In the genomic region with DNA sequence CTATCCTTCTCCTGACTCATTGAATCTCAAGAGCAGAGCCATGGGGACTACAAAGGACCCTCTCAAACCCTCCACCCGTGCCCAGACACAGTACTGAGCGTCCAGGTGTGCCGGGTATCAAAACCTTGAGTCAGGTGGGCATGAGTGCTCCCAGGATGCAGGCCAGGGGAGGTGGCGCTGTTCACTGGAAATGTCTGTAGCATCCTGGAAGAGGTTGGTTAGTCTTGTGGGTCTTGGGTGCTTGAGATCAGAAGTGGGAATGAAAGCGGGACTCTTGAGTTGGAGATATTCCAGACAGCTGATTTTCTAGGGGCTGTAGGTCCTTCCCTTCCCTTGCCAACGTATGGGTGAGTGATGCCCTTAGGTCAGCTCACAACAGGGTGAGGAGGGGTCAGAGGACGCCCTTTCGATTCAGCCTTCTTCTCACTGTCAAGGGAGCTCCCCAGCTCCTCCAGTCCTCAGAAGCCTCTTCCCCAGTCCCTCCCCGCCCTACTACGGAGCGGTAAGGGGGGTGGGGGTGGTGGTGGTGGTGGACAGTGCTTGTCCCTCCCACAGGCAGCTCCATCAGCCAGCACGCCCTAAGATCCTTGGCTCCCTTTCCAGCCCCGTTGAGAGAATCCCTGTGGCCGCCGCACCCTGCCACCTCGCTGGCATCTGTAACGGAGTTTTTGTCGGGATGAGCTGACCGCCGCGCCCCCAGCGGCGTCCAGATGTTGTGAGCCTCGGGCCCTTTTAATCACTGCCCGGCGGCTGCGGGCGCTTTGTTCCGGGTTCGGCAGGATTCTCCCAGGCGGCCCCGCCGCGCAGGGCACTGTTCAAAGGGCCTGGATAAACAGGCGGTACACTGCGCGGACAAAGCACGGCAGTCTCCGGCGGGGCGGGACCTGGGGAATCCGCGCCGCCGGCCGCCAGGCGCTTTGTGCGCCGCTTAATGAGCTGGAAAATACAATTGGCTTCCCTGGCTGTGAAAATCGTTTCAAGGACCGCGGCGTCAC, we compare ENCODE assay signal across 9 mouse cellular contexts. TPM values are rescaled to one million over a fixed set of nuclear protein-coding genes. Genes with fewer than 3 reads are reported as not detected.
DNase-seq lines count a peak whose midpoint lies in the region; ATAC-seq and TF ChIP-seq lines count a peak whose summit lies in the region.
"Had no signal": no experiment of that assay in that cellular context is flagged by ENCODE, and none has a peak within 500 bp of the region (broad histone marks: within the 10 kb centered on the region; RNA-seq: fewer than 3 reads in every experiment).

No protein-coding gene starts in this region.

- intact Hi-C loops in gastrocnemius, adult 2 months (cut with DNase I) = no loop called here

- peaks cover 32% of the 10 kb centered on the region for H3K4me1 ChIP-seq in midbrain, embryonic 16.5 days (ENCODE audit: control insufficient read depth, insufficient read depth, low read length)

- TF ChIP-seq CTCF in gastrocnemius, adult 2 months (IDR thresholded peaks at IDR 0.05) = no peak

- ATAC-seq in granulocyte monocyte progenitor cell, adult 5-6 weeks (replicated peaks; ENCODE audit: poor library complexity, severe bottlenecking) = peak; percentile 41
- ATAC-seq in midbrain, embryonic 16.5 days = peak; percentile 70

- H3K4me2 ChIP-seq in midbrain, embryonic 16.5 days (ENCODE audit: low read length) = peak overlapping the region; percentile 88

- 2% methylated on average over 53 of the region's 53 CpGs for WGBS in midbrain, embryonic 16.5 days

- H3K27me3 ChIP-seq in midbrain, embryonic 16.5 days (ENCODE audit: control insufficient read depth, insufficient read depth, low read depth, low read length) = peaks cover 26% of the 10 kb centered on the region

- DNase-seq in gastrocnemius, adult 2 months = no peak
- DNase-seq in gastrocnemius, postnatal 25 days = no peak
- DNase-seq in adrenal gland, postnatal 25 days = peak; percentile 33
- DNase-seq in kidney, postnatal 4 days = peak; percentile 56 to 73
- no peak for DNase-seq in layer of hippocampus, adult 9-10 months (ENCODE audit: low spot score)
- DNase-seq in right cerebral cortex, postnatal 36 days (ENCODE audit: low spot score in 2 of 2) = no peak

- H3K4me3 ChIP-seq in gastrocnemius, adult 2 months = peak overlapping the region; percentile 65
- H3K4me3 ChIP-seq in midbrain, embryonic 16.5 days (ENCODE audit: low read depth, low read length) = peak overlapping the region; percentile 53

- H3K36me3 ChIP-seq in midbrain, embryonic 16.5 days (ENCODE audit: control insufficient read depth, insufficient read depth, low read length) = no peaks in the 10 kb centered on the region

- no peaks in the 10 kb centered on the region for H3K9me3 ChIP-seq in midbrain, embryonic 16.5 days (replicated peaks; ENCODE audit: control insufficient read depth, low read length, poor library complexity, severe bottlenecking)

- H3K9ac ChIP-seq in midbrain, embryonic 16.5 days (ENCODE audit: low read depth, low read length) = peak overlapping the region; percentile 79

- no peak overlapping the region for H3K27ac ChIP-seq in gastrocnemius, adult 2 months
- peak overlapping the region; percentile 81 for H3K27ac ChIP-seq in midbrain, embryonic 16.5 days (ENCODE audit: low read length)

RNA-seq across cellular contexts. Expression of a gene that starts 8.8 kb away (rescaled TPM):
- total RNA-seq in gastrocnemius, adult 2 months (2021) = not detected
- total RNA-seq in gastrocnemius, postnatal 25 days (2021) = not detected
- not detected in 2 replicates for total RNA-seq in adrenal gland, postnatal 25 days (2021)
- total RNA-seq in granulocyte monocyte progenitor cell, adult 5-6 weeks (2014; fragmentation: Nextera tagmentation) = not detected in 2 replicates
- total RNA-seq in granulocyte monocyte progenitor cell, adult 5-6 weeks (2017) = not detected in 2 replicates
- polyA plus RNA-seq in midbrain, embryonic 16.5 days (2015; fragmentation: Nextera tagmentation; extraction: Ambion mirVana) = 0.45 and 0.55 TPM in 2 replicates
- total RNA-seq: heart, postnatal 10 days had no signal

RNA-seq across cellular contexts. Expression of a gene that starts 21.2 kb away (rescaled TPM):
- total RNA-seq in gastrocnemius, adult 2 months (2021) = 10 to 100 TPM; 19.7 to 23.5 TPM
- 10 to 100 TPM; 16.4 TPM for total RNA-seq in gastrocnemius, postnatal 25 days (2021)
- 21.1 and 31.8 TPM in 2 replicates for total RNA-seq in adrenal gland, postnatal 25 days (2021)
- total RNA-seq in granulocyte monocyte progenitor cell, adult 5-6 weeks (2014; fragmentation: Nextera tagmentation) = 19.2 and 34.8 TPM in 2 replicates
- 36.3 and 40.4 TPM in 2 replicates for total RNA-seq in granulocyte monocyte progenitor cell, adult 5-6 weeks (2017)
- polyA plus RNA-seq in midbrain, embryonic 16.5 days (2015; fragmentation: Nextera tagmentation; extraction: Ambion mirVana) = 58.0 and 61.0 TPM in 2 replicates

RNA-seq across cellular contexts. Expression of a gene that starts 21.5 kb away (rescaled TPM):
- total RNA-seq in gastrocnemius, adult 2 months (2021) = 1 to 10 TPM; 8.4 to 8.6 TPM
- total RNA-seq in gastrocnemius, postnatal 25 days (2021) = 1 to 10 TPM; 7.1 to 8.5 TPM
- 24.5 and 26.2 TPM in 2 replicates for total RNA-seq in adrenal gland, postnatal 25 days (2021)
- 21.3 and 21.5 TPM in 2 replicates for total RNA-seq in granulocyte monocyte progenitor cell, adult 5-6 weeks (2014; fragmentation: Nextera tagmentation)
- 20.6 and 21.5 TPM in 2 replicates for total RNA-seq in granulocyte monocyte progenitor cell, adult 5-6 weeks (2017)
- 55.9 and 56.5 TPM in 2 replicates for polyA plus RNA-seq in midbrain, embryonic 16.5 days (2015; fragmentation: Nextera tagmentation; extraction: Ambion mirVana)

RNA-seq across cellular contexts. Expression of a gene that starts 24.6 kb away (rescaled TPM):
- total RNA-seq in gastrocnemius, adult 2 months (2021) = under 1 TPM in 1 of 2 experiments, not detected in 1; 0.20 TPM
- total RNA-seq in gastrocnemius, postnatal 25 days (2021) = not detected
- total RNA-seq in adrenal gland, postnatal 25 days (2021) = 5.8 and 6.1 TPM in 2 replicates
- total RNA-seq in granulocyte monocyte progenitor cell, adult 5-6 weeks (2014; fragmentation: Nextera tagmentation) = 0.67 TPM in 1 of 2 replicates, not detected in the other
- total RNA-seq in granulocyte monocyte progenitor cell, adult 5-6 weeks (2017) = not detected in 2 replicates
- 299 and 401 TPM in 2 replicates for polyA plus RNA-seq in midbrain, embryonic 16.5 days (2015; fragmentation: Nextera tagmentation; extraction: Ambion mirVana)

RNA-seq across cellular contexts. Expression of a gene that starts 35.5 kb away (rescaled TPM):
- not detected for total RNA-seq in gastrocnemius, adult 2 months (2021)
- total RNA-seq in gastrocnemius, postnatal 25 days (2021) = not detected
- not detected in 2 replicates for total RNA-seq in adrenal gland, postnatal 25 days (2021)
- not detected in 2 replicates for total RNA-seq in granulocyte monocyte progenitor cell, adult 5-6 weeks (2014; fragmentation: Nextera tagmentation)
- not detected in 2 replicates for total RNA-seq in granulocyte monocyte progenitor cell, adult 5-6 weeks (2017)
- not detected in 2 replicates for polyA plus RNA-seq in midbrain, embryonic 16.5 days (2015; fragmentation: Nextera tagmentation; extraction: Ambion mirVana)
- total RNA-seq: heart, postnatal 10 days had no signal

Comparison
In these comparisons a context has a peak if more than half of its experiments do, and no peak if none do; other contexts are left out.
1. DNase-seq: peak in adrenal gland, postnatal 25 days (single experiment) and kidney, postnatal 4 days (2 of 2); none in gastrocnemius, adult 2 months (single experiment), gastrocnemius, postnatal 25 days (single experiment), layer of hippocampus, adult 9-10 months (single experiment) and right cerebral cortex, postnatal 36 days (0 of 2).